Mouse (Mus musculus) heart, adult 11 months (tissue): ENCODE results near the gene Itga2b.
A peak's percentile ranks its signal among the peaks of the same experiment; 100 is the strongest.
"Not testable (repeated sequence)": the region's sequence is repeated elsewhere in the genome, so short reads cannot be mapped to it uniquely, and the experiment has no call there.

Experiments
- DNase-seq: peaks from one replicate; pipeline ENCODE4 v3.0.0; 2022

The Itga2b gene

DNA sequence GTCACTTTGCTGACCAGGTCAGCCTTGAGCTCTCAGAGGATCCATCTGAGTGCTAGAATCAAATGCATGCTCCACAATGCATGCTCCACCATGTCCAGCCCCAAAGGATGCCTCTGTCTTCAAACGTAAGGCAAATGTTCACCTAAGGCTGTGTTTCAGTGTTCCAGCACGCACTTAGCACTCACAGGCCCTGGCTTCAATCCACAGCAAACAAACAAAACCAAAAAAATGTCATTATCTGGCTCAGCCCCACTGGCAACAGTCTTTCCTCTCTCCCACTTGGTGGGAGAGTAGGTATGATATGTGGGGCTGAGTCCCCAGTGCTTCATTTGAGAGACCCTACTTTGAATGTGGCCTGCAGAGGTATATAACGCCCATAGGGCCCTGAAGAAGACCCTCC is 58.9 kb downstream of the Itga2b start:
- no peak for DNase-seq

DNA sequence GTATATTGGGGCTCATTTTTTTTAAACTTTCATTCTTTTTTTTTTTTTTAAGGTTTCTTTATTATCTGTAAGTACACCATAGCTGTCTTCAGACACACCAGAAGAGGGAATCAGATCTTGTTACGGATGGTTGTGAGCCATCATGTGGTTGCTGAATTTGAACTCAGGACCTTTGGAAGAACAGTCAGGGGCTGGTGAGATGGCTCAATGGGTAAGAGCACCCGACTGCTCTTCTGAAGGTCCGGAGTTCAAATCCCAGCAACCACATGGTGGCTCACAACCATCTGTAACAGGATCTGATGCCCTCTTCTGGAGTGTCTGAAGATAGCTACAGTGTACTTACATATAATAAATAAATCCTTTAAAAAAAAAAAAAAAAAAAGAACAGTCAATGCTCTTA is 59.6 kb downstream of the Itga2b start:
- DNase-seq, result not testable (repeated sequence)

DNA sequence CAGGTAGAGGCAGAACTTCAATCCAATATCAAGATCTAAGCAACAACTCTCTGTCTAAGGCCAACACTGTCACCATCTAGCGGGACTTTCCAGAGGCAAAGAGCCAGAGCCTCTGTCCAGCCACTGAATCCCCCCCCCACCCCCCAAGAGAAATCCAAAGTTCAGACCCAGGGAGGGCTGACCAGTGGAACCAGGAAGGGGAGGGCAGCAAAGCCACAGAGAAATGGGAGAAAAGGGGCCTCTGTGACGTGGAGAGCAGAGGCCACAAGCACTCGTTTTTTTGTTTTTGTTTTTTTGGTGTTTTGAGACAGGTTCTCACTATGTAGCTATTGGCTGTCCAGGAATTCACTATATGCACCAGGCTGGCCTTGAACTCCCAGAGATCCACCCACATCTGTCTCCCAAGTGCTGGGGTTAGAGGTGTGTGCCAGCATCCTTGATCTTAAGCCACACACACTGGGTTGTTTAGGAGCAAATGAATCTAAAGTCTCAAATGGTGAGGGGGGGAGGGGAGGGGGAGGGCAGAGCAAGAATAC is 60.1 kb downstream of the Itga2b start:
- peak; percentile 87 for DNase-seq

DNA sequence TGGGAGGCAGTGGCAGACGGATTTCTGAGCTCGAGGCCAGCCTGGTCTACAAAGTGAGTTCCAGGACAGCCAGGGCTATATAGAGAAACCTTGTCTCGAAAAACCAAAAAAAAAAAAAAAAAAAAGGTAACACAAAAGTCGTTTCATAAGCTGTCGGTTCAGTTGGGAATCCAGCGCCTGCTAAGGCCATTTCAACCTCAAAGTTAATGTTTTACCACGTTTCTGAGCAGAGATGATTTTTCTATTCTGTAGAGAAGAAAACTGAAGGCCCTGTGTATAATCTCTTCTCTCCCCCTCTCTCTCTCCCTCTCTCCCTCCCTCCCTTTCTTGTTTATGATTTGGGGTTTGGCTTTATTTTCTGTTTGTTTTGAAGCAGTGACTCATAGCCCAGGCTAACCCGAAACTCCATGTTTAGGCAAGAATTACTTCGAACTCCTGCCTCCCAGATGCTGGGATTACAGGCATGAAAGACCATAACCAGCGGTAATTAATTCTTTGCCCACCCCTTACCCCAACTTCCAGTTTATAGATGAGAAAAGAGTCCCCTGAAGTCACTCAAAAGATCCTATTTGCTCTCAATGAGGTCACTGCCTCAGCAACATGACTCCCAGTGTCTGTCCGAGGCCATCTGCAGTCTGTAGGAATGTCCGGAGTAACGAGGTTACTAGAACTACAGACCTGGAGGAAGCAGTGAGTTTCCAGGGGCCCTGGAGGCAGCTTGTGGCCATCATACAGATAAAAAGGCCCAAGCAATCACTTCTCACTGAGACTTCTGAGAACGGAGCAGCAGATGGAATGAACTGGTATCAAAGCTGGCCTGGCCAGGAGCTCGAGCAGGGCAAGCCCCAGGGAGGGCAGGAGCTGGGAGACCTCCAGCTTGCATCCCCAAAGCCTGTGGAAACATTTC is 60.8 kb downstream of the Itga2b start:
- DNase-seq, result peak; percentile 86

DNA sequence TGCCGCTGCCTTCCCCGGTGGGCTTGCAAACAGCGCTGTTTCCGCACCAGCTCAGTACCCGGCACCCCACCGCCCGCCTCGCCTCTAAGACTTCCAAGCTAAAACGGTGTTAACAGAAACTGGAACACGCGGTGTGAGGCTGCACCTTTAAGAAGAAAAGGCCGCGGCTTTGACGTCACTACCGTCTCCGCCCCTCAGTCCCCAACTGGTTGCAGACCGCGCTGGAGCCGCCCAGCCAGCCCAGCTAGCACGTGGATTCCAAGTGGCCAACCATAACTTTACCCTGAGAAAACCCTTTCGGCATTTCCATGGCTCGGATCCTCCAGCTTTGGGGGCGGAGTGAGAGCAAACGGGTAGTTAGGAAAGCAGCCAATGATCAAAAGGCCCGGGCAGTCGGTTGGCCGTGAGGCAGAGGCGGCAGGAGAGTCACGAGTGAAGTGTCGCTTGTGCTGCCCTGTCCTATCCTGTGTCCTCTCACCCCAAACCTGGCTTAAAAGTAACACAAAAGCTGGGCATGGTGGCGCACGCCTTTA is 61.5 kb downstream of the Itga2b start:
- DNase-seq, result peak; percentile 100

DNA sequence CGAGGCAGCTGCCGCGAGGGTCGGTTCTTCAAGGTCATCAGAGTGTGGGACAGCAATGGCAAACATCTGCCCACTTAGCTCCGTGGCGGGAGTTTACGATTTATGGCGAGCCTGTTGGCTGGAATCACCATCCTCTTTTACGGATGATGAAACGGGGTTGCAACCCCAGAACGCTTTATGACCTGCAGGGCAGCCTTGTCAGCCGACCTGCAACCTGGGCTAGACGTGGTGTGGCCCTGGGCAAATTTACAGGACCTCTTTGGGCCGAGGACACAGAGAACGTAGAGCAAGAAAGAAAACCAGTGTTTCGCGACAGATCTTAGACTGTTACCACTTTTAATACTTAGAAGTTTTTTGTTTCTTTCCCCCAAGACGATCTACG is 62.1 kb downstream of the Itga2b start, which contains the start of gene Slc25a39:
Slc25a39 (minus strand) TSS at position 113 of the 382 bp plus-strand sequence.
- DNase-seq, result no peak

DNA sequence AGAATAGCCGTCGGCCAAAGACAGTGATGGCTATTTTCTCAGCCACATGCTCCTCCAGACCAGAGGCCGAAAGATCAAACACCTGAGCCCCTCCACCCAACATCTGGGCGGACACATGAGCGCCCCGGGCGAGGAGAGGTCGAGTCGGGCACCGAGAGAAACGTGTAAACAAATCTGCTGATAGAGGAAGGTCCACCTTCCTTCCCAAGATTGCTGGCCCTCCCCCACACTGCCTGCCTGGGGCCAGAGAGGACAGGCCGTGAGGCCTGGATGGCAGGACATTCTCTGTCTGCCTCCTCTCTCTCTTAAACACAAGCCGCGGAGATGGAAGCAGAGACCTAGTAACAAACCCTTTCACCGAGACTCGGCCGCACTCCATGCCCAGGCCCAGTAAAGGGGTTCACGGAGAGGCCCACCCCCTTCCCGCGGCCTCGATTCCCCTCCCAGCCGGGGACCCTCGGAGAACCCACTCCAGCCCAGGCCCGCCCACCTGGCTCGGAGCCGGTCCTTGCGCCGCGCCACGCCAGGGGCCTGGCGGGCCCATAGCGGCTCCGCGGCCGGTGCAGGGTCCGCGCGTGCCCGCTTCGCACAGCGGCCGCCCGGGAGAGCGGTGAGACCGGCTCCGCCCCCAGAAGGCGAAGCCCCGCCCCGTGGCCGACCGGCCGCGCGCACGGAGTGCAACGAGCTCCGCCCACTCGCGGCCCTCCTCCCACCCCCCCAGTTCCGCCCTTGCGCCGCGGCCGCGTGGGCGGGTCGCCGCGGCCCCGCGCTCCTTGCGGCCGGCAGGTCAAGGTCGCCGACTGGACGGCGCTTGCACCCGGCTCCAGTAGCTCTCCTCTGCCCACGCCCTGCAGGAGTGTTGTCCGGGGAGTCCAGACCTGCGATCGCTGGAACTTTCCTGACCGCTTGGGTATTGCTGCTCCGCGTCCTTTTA is 62.8 kb downstream of the Itga2b start:
- peak; percentile 99 for DNase-seq

DNA sequence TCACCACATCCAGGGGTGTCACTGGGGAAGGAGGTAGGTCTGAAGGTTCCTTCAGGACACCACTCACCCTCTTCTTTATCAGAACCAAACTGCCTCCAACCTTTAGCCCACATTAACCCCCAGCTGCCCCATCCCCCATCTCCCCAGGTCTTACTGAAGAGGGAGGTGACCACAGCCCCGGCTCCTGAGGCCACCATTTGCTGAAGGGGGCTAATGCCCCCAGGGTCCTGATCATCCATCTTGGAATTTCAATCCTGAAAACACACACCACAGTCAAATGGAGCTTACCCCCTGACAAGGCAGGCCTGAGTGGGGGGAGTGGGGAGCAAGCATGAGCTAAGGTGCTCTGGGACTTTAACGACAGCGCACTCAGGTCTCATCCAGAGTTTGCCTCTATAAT is 63.5 kb downstream of the Itga2b start:
- no peak for DNase-seq

DNA sequence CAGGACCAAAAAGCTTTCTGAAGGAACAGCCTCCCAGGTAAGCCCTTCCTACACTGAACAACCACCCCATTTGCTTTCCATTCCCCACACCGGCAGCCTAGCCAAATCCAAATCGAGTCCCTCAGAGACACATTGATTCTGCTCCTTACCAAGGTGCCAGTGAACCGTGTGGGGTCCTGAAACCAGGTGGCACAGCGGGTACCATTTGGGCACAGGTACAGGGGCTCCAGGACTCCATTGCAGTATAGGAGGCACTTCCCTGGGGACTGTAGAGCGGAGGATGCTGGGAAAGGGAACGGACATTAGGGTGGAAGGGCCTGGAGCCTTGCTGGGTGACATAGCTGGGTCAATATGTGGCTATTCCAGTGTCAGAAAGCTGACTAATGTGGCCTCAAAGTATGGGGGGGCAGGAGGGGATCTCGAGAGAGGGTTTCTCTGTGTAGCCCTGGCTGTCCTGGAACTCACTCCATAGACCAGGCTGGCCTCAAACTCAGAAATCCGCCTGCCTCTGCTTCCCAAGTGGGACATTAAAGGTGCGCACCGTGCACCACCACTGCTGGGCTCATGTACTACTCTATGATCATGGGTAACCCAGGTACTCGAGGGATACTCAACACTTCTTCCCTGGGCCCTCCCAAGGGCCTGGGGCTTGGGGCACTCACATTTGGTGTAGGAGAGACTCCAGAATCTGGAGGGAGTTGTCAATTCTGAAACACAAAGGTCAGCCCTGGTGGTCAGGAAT is 64.2 kb downstream of the Itga2b start:
- no peak for DNase-seq

DNA sequence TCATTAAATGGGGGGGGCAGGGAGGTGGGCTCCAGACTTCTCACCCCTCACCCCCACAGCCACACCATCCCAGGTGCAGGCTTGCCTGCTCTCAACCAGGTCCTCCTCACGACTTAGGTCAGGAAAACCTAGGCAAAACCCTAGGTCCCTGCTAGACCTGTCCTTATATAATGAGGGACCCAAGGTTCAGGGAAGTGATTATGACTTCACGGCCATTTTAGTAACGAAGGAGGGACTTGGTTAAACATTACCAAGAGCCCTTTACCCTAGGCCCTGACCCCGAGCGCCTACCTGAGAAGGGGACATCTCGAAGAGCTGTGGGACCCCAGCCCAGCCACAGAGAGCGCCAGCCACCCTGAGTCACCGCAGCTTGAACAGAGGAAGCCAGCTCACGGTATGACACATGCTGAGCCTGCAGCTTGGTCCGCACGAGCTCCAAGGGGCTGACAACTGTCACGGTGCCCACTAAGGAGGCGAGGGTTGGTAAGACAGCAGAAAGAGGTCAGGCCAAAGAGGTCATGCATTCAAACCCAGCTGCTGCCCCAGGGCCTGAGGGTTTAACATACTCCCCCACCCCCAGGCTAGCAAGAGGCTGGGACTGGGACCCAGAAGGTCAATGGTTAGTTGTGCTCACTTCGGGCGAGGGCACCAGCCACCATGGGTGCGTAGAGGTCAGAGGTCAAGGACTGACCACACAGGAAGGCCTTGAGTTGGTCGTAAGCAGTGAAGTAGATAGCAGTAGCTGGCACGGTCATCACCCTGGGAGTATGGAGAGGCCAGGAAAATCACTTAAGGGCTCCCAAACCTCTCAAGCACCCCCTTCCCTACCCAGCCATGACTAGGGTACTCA is 65.5 kb downstream of the Itga2b start:
- DNase-seq, result no peak

DNA sequence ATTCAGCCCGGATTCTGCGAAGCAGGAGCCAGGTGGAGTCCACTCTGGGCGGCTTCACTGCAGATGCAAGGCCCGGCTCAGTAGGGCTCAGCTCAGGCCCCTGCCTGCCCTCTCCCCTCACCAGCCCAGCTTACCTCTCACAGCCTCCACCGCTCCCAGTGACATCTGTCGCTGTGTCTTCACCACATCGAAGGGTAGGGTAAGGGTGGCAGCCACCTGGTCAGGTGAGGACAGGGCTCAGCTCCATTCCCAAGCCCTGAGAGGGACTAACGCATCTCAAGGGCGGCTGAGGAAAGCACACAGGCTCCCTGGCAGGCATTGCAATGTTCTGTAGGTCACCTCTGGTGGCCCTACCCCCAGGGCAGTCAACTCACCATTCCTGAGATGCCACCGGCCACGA is 66.3 kb downstream of the Itga2b start:
- DNase-seq, result no peak
